Mouse (Mus musculus) CD4-positive naive resting alpha-beta T cell, adult 76 days (primary cell): ENCODE data around the gene Olfr140. TPM values are rescaled to one million over a fixed set of nuclear protein-coding genes. Genes with fewer than 3 reads are reported as not detected.

Experiments used
- total RNA-seq: library from RNA; stranded (reverse); gene quantifications from one replicate; pipeline ENCODE4 v1.2.4, GENCODE M21; 2023

Gene Olfr140
- not detected for total RNA-seq

DNA sequence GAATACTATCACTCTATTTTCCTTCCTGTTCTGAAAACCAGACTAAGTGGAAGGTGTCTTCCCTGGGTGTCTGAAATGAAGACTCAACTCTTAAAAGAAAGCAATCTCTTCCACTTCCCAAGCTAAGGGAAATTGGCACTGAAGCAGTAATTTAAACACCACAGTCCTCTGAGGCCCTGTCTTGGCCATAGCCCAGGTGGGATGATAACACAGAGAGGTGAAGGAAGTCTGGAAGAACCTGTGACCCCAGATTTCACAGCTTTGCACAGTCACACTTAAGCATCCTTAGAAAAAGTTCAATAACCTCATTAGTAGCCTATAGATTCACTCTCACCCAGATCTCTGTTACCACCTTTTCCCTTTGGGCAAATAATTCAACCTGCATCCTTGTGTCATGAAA, at the start of gene Olfr140:
Gene Olfr140 (minus strand): TSS at position 101 of the 400 bp plus-strand sequence.

DNA sequence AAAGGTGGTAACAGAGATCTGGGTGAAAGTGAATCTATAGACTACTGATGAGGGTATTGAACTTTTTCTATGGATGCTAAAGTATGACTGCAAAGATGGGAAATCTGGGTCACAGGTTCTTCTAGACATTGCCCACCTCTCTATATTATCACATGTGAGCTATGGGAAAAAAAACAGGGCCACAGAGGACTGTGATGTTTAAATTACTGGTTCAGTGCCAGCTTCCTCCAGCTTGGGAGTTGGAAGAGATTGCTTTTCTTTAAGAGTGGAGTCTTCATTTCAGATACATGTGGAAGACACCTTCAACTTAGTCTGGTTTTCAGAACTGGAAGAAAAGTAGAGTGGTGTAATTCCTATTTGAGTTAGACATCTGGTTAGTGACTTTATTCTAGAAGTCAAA, 28.4 kb downstream of the Olfr140 start, which contains the start of gene Olfr1265:
Gene Olfr1265 (plus strand): TSS at position 301 of the 400 bp plus-strand sequence.

DNA sequence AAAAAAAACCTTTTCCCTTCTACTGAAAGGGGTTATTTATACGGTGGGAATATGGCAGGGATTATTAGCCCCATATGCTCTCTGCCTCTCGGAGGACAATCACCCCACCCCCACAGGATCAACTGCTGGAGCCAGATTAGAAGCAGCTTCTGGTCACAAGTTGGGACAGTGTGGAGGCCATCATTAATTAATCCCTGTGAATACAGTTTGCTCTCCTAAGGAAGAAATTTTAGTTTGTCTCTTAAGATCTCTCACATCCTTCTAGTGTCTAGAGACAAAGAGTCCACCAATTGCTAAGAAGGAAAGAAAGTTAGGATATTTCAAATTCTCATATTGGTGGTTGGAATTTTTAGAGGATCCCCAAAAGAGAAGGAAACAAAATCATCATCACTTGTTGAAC, 37.9 kb downstream of the Olfr140 start, which contains the start of gene Olfr1264:
Gene Olfr1264 (minus strand): TSS at position 101 of the 400 bp plus-strand sequence.

DNA sequence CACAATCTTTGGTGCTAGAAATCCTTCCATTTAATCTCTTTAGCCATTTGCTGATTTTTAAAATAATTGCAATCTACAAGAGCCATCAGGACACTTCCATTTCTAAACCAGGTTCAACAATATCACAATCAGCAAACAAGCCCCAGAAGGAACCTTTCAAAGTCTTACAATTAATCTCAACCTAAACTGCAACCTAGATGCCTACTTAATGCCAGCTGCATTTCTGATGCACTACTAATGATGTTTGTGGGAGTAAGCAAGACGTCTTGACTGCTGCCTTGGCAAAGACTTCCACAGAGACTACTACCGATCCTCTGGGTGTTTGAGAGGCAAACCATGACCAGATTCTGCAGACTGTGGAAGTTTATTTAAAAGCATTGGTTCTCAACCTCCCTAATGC, 51.6 kb downstream of the Olfr140 start, which contains the start of gene Olfr1263:
Gene Olfr1263 (plus strand): TSS at position 301 of the 400 bp plus-strand sequence.

DNA sequence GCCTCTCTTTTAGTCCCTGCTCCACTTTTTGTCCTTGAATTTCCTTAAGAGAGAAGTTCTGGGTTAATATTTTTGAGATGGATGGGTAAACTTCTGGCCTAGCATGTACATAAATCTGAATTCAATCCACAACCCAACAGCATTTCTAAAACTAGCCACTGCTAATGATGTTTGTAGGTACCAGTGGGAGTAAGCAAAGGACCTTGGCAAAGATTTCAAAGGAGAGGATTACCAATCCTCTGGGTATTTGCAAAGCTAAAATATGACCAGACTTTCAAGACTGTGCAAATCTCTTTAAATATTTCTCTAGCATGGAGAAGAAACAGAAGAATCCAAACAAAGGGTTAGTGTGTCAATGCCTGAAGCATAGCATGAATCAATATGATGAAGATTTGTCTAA, 63.5 kb downstream of the Olfr140 start, which contains the start of gene Olfr1262:
Gene Olfr1262 (plus strand): TSS at position 301 of the 400 bp plus-strand sequence.

Other genes starting within 250 kb of the Olfr140 start
- not detected for gene Olfr1256, start 222.0 kb downstream of the Olfr140 start, total RNA-seq
- gene Olfr48, start 215.4 kb downstream of the Olfr140 start, total RNA-seq = not detected
- gene Olfr1257, start 185.2 kb downstream of the Olfr140 start, total RNA-seq = not detected
- not detected for gene Olfr1258, start 136.3 kb downstream of the Olfr140 start, total RNA-seq
- not detected for gene Olfr1259, start 114.9 kb downstream of the Olfr140 start, total RNA-seq
- gene Olfr1260, start 89.3 kb downstream of the Olfr140 start, total RNA-seq = not detected
- gene Olfr1261, start 72.4 kb downstream of the Olfr140 start, total RNA-seq = not detected
- gene Olfr1262, start 63.4 kb downstream of the Olfr140 start, total RNA-seq = not detected
- gene Olfr1263, start 51.5 kb downstream of the Olfr140 start, total RNA-seq = not detected
- gene Olfr1264, start 38.0 kb downstream of the Olfr140 start, total RNA-seq = not detected
- not detected for gene Olfr1265, start 28.3 kb downstream of the Olfr140 start, total RNA-seq
- gene Olfr1269, start 57.8 kb upstream of the Olfr140 start, total RNA-seq = not detected
- gene Olfr32, start 78.7 kb upstream of the Olfr140 start, total RNA-seq = not detected
- not detected for gene Olfr1270, start 89.5 kb upstream of the Olfr140 start, total RNA-seq
- gene Olfr1506, start 160.9 kb upstream of the Olfr140 start, total RNA-seq = 0.73 TPM
- gene Olfr142, start 194.0 kb upstream of the Olfr140 start, total RNA-seq = not detected
- gene Olfr1271, start 207.4 kb upstream of the Olfr140 start, total RNA-seq = not detected
- not detected for gene Olfr1272, start 229.2 kb upstream of the Olfr140 start, total RNA-seq